Mouse (Mus musculus): ENCODE measurements around the gene Tmem259. TPM values are rescaled to one million over a fixed set of nuclear protein-coding genes. Genes with fewer than 3 reads are reported as not detected.
"Not testable (repeated sequence)": the region's sequence is repeated elsewhere in the genome, so short reads cannot be mapped to it uniquely, and the experiment has no call there.

Gene Tmem259
- polyA plus RNA-seq, 1 experiment from 2014 or later, result 9.0 TPM

GRCm38 (mm10) chr10:79966886-79967400 is 17.2 kb downstream of the Tmem259 start:
- Histone ChIP-seq H3K4me1 (replicated peaks; ENCODE audit: control insufficient read depth, insufficient read depth, low read length) (peaks cover 12% of the 10 kb centered on the region), H3K9ac (ENCODE audit: low read length) (no peak overlapping the region), H3K36me3 (ENCODE audit: control insufficient read depth, insufficient read depth, low read length) (peaks cover 40% of the 10 kb centered on the region), H3K4me3 (ENCODE audit: low read length) (no peak overlapping the region), H3K9me3 (ENCODE audit: control insufficient read depth, low read length) (no peaks in the 10 kb centered on the region), H3K4me2 (ENCODE audit: low read depth, low read length) (no peak overlapping the region), H3K27me3 (ENCODE audit: control insufficient read depth, insufficient read depth, low read depth, low read length) (peaks cover 16% of the 10 kb centered on the region), H3K27ac (ENCODE audit: low read length) (no peak overlapping the region)
- no peak for ATAC-seq (ENCODE audit: low read depth)
- 90% methylated on average over 5 of the region's 5 CpGs for WGBS

DNA sequence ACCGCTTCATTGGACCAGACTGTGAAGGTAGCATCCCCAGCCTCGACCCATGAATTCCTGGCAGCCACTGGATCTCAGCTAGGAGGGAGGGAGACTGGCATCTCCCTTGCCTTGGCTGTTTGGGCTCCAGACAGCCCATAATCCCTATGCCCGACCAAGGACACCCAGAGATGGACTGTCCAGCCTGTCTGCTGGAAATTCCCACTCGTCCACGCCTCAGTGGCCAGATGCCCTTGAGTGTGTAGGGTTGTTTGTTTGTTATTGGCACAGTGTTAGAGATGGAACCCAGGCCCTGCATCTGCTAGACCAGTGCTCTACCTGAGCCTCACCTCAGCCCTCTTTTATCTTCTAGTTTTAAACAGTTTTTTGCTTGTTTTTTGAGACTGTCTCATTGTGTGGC is 18.8 kb downstream of the Tmem259 start:
- Histone ChIP-seq H3K36me3 (ENCODE audit: control insufficient read depth, insufficient read depth, low read length) (peaks cover 40% of the 10 kb centered on the region), H3K9me3 (ENCODE audit: control insufficient read depth, low read length) (no peaks in the 10 kb centered on the region), H3K27me3 (ENCODE audit: control insufficient read depth, insufficient read depth, low read depth, low read length) (no peaks in the 10 kb centered on the region; the same call in 1 of the 2 replicates), H3K4me2 (ENCODE audit: low read depth, low read length) (no peak overlapping the region), H3K27ac (ENCODE audit: low read length) (no peak overlapping the region), H3K4me3 (ENCODE audit: low read length) (no peak overlapping the region), H3K4me1 (replicated peaks; ENCODE audit: control insufficient read depth, insufficient read depth, low read length) (peaks cover 12% of the 10 kb centered on the region), H3K9ac (ENCODE audit: low read length) (no peak overlapping the region)
- ATAC-seq (ENCODE audit: low read depth), result no peak
- 81% methylated on average over 5 of the region's 5 CpGs for WGBS

DNA sequence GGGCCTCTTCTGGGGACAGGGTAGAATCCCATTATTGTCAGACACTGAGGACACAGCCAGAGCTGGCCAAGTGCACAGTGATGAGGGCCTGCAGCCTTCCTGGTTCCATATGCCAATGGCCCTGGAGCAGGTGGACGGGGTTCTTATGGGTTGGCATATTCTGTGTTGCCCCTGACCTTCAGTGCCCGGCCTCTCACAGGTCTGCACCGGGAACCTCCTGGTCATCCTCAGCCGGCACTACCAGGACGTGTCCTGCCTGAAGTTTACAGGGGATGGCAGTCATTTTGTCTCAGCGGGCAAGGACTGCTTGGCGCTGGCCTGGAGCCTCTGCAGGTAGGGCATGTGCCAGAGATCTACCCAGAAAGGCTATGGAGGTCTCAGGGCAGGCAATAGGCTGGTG is 19.4 kb downstream of the Tmem259 start:
- H3K36me3 ChIP-seq (ENCODE audit: control insufficient read depth, insufficient read depth, low read length), result peaks cover 40% of the 10 kb centered on the region
- H3K4me1 ChIP-seq (replicated peaks; ENCODE audit: control insufficient read depth, insufficient read depth, low read length), result peaks cover 11% of the 10 kb centered on the region
- H3K4me3 ChIP-seq (ENCODE audit: low read length), result no peak overlapping the region
- no peaks in the 10 kb centered on the region for H3K9me3 ChIP-seq (ENCODE audit: control insufficient read depth, low read length)
- H3K4me2 ChIP-seq (ENCODE audit: low read depth, low read length), result no peak overlapping the region
- H3K27ac ChIP-seq (ENCODE audit: low read length), result no peak overlapping the region
- no peaks in the 10 kb centered on the region for H3K27me3 ChIP-seq (ENCODE audit: control insufficient read depth, insufficient read depth, low read depth, low read length)
- WGBS, result 92% methylated on average over 7 of the region's 7 CpGs
- no peak for ATAC-seq (ENCODE audit: low read depth)
- no peak overlapping the region for H3K9ac ChIP-seq (ENCODE audit: low read length)

GRCm38 (mm10) chr10:79960671-79961294 is 23.3 kb downstream of the Tmem259 start:
- ATAC-seq (ENCODE audit: low read depth), result no peak
- Histone ChIP-seq H3K4me2 (ENCODE audit: low read depth, low read length) (peak overlapping the region; percentile 53), H3K27ac (ENCODE audit: low read length) (no peak overlapping the region; the same call in 1 of the 2 replicates), H3K4me3 (ENCODE audit: low read length) (peak overlapping the region; percentile 83), H3K9me3 (ENCODE audit: control insufficient read depth, low read length) (no peaks in the 10 kb centered on the region), H3K27me3 (ENCODE audit: control insufficient read depth, insufficient read depth, low read depth, low read length) (no peaks in the 10 kb centered on the region), H3K9ac (ENCODE audit: low read length) (peak overlapping the region; percentile 81), H3K4me1 (replicated peaks; ENCODE audit: control insufficient read depth, insufficient read depth, low read length) (peaks cover 16% of the 10 kb centered on the region), H3K36me3 (ENCODE audit: control insufficient read depth, insufficient read depth, low read length) (peaks cover 20% of the 10 kb centered on the region)
- 6% methylated on average over 10 of the region's 10 CpGs for WGBS

DNA sequence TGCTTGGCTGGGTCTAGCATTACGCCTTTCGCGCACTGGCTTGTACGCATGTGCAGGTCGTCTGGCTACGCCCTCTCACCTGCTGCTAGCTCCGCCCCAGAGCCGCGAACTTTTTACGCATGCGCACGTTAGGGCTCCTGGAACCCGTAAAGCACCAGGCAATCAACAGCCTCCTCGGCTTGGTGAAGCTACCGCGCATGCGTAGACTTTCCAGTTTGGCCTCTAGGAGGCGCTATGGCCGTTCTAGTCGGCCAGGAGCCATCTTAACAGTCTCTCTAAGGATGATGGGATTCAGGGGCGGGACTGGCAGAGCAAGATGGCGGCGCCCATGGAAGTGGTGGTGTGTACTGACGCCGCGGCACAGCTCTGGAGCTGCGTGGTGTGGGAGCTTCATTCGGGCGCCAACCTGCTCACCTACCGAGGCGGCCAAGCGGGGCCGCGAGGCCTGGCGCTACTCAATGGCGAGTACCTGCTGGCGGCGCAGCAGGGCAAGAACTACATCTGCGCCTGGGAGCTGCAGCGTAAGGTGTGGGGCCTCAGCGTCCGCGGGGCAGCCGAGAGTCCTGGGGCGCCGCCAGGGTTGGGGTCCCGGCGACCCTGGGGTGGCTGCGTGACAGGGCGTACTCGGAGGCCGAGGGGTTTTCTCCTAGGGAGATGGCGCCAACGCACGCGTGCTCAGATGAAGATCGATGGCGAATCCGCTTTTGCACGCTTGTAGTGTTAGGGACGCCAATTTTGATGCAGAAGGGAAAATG is 24.1 kb downstream of the Tmem259 start, which contains the start of gene Wdr18:
Gene Wdr18 (plus strand): TSS at position 306 of the 755 bp plus-strand sequence.
- Histone ChIP-seq H3K27me3 (ENCODE audit: control insufficient read depth, insufficient read depth, low read depth, low read length) (no peaks in the 10 kb centered on the region), H3K9me3 (ENCODE audit: control insufficient read depth, low read length) (no peaks in the 10 kb centered on the region), H3K36me3 (ENCODE audit: control insufficient read depth, insufficient read depth, low read length) (peaks cover 13% of the 10 kb centered on the region), H3K4me2 (ENCODE audit: low read depth, low read length) (peak within 1 kb of the TSS; percentile 53), H3K4me1 (replicated peaks; ENCODE audit: control insufficient read depth, insufficient read depth, low read length) (peaks cover 16% of the 10 kb centered on the region), H3K27ac (ENCODE audit: low read length) (peak within 1 kb of the TSS; percentile 43), H3K4me3 (ENCODE audit: low read length) (peak within 1 kb of the TSS; percentile 83), H3K9ac (ENCODE audit: low read length) (peak within 1 kb of the TSS; percentile 81)
- peak; percentile 96 for ATAC-seq (ENCODE audit: low read depth)
- WGBS, result under 1% methylated on average over 52 of the region's 61 CpGs

DNA sequence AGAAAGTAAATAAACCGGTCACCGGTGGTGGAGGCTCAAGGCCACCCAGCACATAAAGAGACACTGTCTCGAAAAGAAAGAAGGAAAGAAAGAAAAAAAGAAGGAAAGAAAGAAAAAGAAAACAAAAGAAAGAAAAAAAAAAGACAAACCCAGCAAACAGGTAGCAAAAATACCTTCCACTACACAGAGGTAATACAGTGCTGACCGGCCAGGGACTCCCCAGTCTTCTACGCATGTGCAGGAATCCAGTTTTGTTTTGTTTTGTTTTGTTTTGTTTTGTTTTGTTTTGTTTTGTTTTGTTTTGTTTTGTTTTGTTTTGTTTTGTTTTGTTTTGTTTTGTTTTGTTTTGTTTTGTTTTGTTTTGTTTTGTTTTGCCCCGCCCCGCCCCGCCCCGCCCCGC is 24.7 kb downstream of the Tmem259 start:
- Histone ChIP-seq H3K4me2 (ENCODE audit: low read depth, low read length) (peak overlapping the region; percentile 53), H3K4me1 (replicated peaks; ENCODE audit: control insufficient read depth, insufficient read depth, low read length) (peaks cover 16% of the 10 kb centered on the region), H3K4me3 (ENCODE audit: low read length) (peak overlapping the region; percentile 83)
- H3K9me3 ChIP-seq (ENCODE audit: control insufficient read depth, low read length); H3K36me3 ChIP-seq (ENCODE audit: control insufficient read depth, insufficient read depth, low read length); H3K27me3 ChIP-seq (ENCODE audit: control insufficient read depth, insufficient read depth, low read depth, low read length); H3K9ac ChIP-seq (ENCODE audit: low read length); H3K27ac ChIP-seq (ENCODE audit: low read length); ATAC-seq (ENCODE audit: low read depth): not testable (repeated sequence)
- 66% methylated on average over 5 of the region's 10 CpGs for WGBS

DNA sequence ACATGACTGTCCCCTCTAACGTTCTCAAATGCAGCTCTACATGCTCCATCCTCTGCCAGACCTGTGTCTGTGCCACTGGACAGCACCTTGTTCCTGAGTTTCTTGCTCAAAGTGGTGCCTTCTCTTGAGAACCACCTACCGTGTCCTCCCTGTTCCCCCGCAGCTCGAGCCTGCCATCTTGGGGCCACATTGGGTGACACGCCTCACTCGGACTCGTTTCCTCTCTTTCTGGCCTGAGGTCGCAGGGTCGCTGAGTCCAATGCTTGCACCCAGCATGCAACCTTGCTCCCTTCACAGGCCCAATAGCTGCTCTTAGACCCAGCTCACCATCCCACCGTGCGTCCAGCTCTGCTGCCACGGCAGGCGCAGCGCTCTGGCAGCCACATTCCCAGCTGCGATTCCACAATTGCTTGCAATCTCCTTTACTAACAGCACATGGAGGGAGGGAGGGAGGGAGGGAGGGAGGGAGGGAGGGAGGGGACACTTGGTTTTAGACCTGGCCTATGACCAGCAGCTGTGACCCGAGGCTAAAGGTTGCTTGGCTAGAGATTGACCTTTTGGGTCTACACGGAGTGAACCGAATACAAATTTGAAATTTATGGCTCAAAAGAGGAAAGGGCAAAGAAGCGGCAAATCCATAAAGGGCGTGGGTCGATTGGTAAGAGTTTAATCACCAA is 25.9 kb downstream of the Tmem259 start:
- Histone ChIP-seq H3K27me3 (ENCODE audit: control insufficient read depth, insufficient read depth, low read depth, low read length) (no peaks in the 10 kb centered on the region), H3K4me2 (ENCODE audit: low read depth, low read length) (peak overlapping the region; percentile 39), H3K36me3 (ENCODE audit: control insufficient read depth, insufficient read depth, low read length) (peaks cover 6% of the 10 kb centered on the region; the same call in 1 of the 2 replicates), H3K27ac (ENCODE audit: low read length) (no peak overlapping the region), H3K9me3 (ENCODE audit: control insufficient read depth, low read length) (no peaks in the 10 kb centered on the region), H3K4me1 (replicated peaks; ENCODE audit: control insufficient read depth, insufficient read depth, low read length) (peaks cover 16% of the 10 kb centered on the region), H3K9ac (ENCODE audit: low read length) (no peak overlapping the region), H3K4me3 (ENCODE audit: low read length) (no peak overlapping the region)
- ATAC-seq (ENCODE audit: low read depth), result no peak
- WGBS, result 13% methylated on average over 21 of the region's 21 CpGs

DNA sequence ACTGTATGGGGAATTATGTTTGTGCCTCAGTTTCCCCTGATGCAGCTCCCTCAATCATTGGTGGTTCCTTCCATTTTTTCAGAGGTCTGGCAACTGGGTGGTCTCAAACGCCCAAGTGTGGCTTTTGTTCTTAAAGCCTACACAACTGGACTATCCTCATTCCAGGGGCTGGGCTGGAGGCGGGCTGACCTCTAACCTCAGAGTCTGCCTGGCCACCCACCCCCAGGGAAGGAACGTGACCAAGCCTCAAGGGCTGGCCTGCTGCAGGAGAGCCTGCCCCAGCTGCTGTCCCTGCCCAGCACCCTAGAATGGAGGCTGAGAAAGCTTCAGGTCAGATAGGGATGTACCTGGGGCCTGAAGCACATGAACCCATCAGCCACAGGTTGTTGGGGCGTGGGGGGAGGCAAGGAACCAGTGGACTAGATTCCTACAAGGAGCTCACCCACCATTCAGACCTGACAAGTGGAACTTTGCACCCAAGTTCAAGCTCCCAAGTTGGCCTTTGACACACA is 27.4 kb downstream of the Tmem259 start:
- Histone ChIP-seq H3K36me3 (ENCODE audit: control insufficient read depth, insufficient read depth, low read length) (peaks cover 1% of the 10 kb centered on the region), H3K27me3 (ENCODE audit: control insufficient read depth, insufficient read depth, low read depth, low read length) (no peaks in the 10 kb centered on the region), H3K4me1 (replicated peaks; ENCODE audit: control insufficient read depth, insufficient read depth, low read length) (peaks cover 16% of the 10 kb centered on the region), H3K4me2 (ENCODE audit: low read depth, low read length) (no peak overlapping the region), H3K4me3 (ENCODE audit: low read length) (no peak overlapping the region), H3K27ac (ENCODE audit: low read length) (no peak overlapping the region), H3K9ac (ENCODE audit: low read length) (peak overlapping the region; percentile 15; the same call in 1 of the 2 replicates), H3K9me3 (ENCODE audit: control insufficient read depth, low read length) (no peaks in the 10 kb centered on the region)
- no peak for ATAC-seq (ENCODE audit: low read depth)
- WGBS, result 16% methylated on average over 4 of the region's 4 CpGs

DNA sequence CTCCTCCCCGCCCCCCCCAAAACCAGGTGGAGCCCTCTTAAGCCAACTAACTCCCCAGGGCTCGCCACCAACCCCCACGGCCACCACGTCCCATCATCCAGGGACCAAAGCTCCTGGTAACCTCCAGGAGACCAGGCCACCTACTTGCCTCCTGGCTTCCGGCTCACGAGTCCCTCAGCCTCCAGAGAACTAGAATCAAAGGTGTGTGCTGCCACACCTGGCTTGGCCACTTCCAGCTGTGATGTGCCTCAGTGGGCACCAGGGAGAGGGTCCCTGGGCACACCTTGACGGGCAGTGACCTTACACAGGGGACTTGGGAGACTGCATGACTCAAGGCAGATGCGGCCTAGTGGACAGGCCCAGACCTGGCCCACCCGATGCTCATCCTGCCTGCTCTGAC is 28.4 kb downstream of the Tmem259 start:
- Histone ChIP-seq H3K4me1 (replicated peaks; ENCODE audit: control insufficient read depth, insufficient read depth, low read length) (peaks cover 8% of the 10 kb centered on the region), H3K4me2 (ENCODE audit: low read depth, low read length) (no peak overlapping the region), H3K9ac (ENCODE audit: low read length) (no peak overlapping the region), H3K9me3 (ENCODE audit: control insufficient read depth, low read length) (no peaks in the 10 kb centered on the region), H3K27me3 (ENCODE audit: control insufficient read depth, insufficient read depth, low read depth, low read length) (no peaks in the 10 kb centered on the region), H3K4me3 (ENCODE audit: low read length) (no peak overlapping the region), H3K27ac (ENCODE audit: low read length) (no peak overlapping the region), H3K36me3 (ENCODE audit: control insufficient read depth, insufficient read depth, low read length) (peaks cover 11% of the 10 kb centered on the region)
- 61% methylated on average over 9 of the region's 9 CpGs for WGBS
- ATAC-seq (ENCODE audit: low read depth), result no peak
